Mouse (Mus musculus) embryonic facial prominence, embryonic 11.5 days (tissue): ENCODE results near the gene Wdr27. TPM values are rescaled to one million over a fixed set of nuclear protein-coding genes. Genes with fewer than 3 reads are reported as not detected.
"Not testable (repeated sequence)": the region's sequence is repeated elsewhere in the genome, so short reads cannot be mapped to it uniquely, and the experiment has no call there.

ENCODE experiments used
- ATAC-seq: fragments of 200-750 bp; cut with Nextera tagmentation; replicated peaks from 2 replicates; pipeline ENCODE4 v1.8.0; 2017; ENCODE audit warnings: low read depth; ENCODE audit not compliant: insufficient number of reproducible peaks, low FRiP score, low TSS enrichment
- DNase-seq: peaks from one replicate; pipeline ENCODE4 v3.0.0-alpha.2; 2015; ENCODE audit warnings: low spot score
- H3K27ac ChIP-seq: fragments of 300-500 bp; sonication (generic); replicated peaks from 2 replicates; pipeline ENCODE4 v1.5.1; 2014; ENCODE audit warnings: mild to moderate bottlenecking, low read depth, low read length, control low read depth
- H3K27me3 ChIP-seq: fragments of 300-500 bp; sonication (generic); 2 replicates; pipeline ENCODE4 v1.6.1; 2014; ENCODE audit warnings: mild to moderate bottlenecking, low read length, moderate library complexity, mixed read lengths; ENCODE audit not compliant: control insufficient read depth, insufficient read depth
- H3K36me3 ChIP-seq: fragments of 300-500 bp; sonication (generic); replicated peaks from 2 replicates; pipeline ENCODE4 v1.6.1; 2014; ENCODE audit warnings: low read depth, mild to moderate bottlenecking, low read length, moderate library complexity, mixed read lengths; ENCODE audit not compliant: control insufficient read depth, insufficient read depth
- H3K4me1 ChIP-seq: fragments of 300-500 bp; sonication (generic); 2 replicates; pipeline ENCODE4 v1.6.1; 2014; ENCODE audit warnings: low read length, mixed read lengths; ENCODE audit not compliant: control insufficient read depth, insufficient read depth
- H3K4me2 ChIP-seq: fragments of 300-500 bp; sonication (generic); 2 replicates; pipeline ENCODE4 v1.6.1; 2014; ENCODE audit warnings: low read depth, mild to moderate bottlenecking, control low read depth, low read length, moderate library complexity
- H3K4me3 ChIP-seq: fragments of 300-500 bp; sonication (generic); 2 replicates; pipeline ENCODE4 v1.5.1; 2014; ENCODE audit warnings: low read depth, low read length, control low read depth
- H3K9ac ChIP-seq: fragments of 300-500 bp; sonication (generic); replicated peaks from 2 replicates; pipeline ENCODE4 v1.6.1; 2014; ENCODE audit warnings: mild to moderate bottlenecking, control low read depth, low read length
- H3K9me3 ChIP-seq: fragments of 300-500 bp; sonication (generic); replicated peaks from 2 replicates; pipeline ENCODE4 v1.6.1; 2016; ENCODE audit warnings: mild to moderate bottlenecking, low read length, inconsistent platforms, mixed read lengths; ENCODE audit not compliant: control insufficient read depth
- WGBS: fragments of 180-500 bp; shearing (Covaris S2); extraction: QIAGEN DNeasy Blood & Tissue Kit; methylation state at CpG from one replicate; pipeline ENCODE4 v1.1.7; 2014; 5-methylcytosine and 5-hydroxymethylcytosine counted together
- polyA plus RNA-seq: library from polyadenylated mRNA; unstranded; fragments of >200 nt; fragmentation: Nextera tagmentation; extraction: Ambion mirVana; gene quantifications from 2 replicates; pipeline ENCODE4 v1.2.1, GENCODE M21; 2014

The Wdr27 gene
- polyA plus RNA-seq, result 4.2 and 4.6 TPM in 2 replicates

GRCm38 (mm10) chr17:14943009-14943728, at the start of gene Wdr27, which contains the start of gene 1600012H06Rik:
Gene Wdr27 (minus strand): TSS chr17:14943158.
Gene 1600012H06Rik (plus strand): TSS chr17:14943184.
- ATAC-seq, result peak; percentile 97
- H3K4me2 ChIP-seq, result peak within 1 kb of the TSS; percentile 80
- DNase-seq, result peak; percentile 100
- H3K27me3 ChIP-seq, result no peaks in the 10 kb centered on the region
- WGBS, result under 1% methylated on average over 54 of the region's 54 CpGs
- H3K9ac ChIP-seq, result peak within 1 kb of the TSS; percentile 77
- no peak within 1 kb of the TSS for H3K27ac ChIP-seq
- no peaks in the 10 kb centered on the region for H3K4me1 ChIP-seq
- H3K9me3 ChIP-seq, result no peaks in the 10 kb centered on the region
- no peaks in the 10 kb centered on the region for H3K36me3 ChIP-seq
- H3K4me3 ChIP-seq, result peak within 1 kb of the TSS; percentile 79

- not testable (repeated sequence) for H3K27ac ChIP-seq
- ATAC-seq, result peak; percentile 12; the same call in 1 of the 2 replicates
- WGBS, result no CpG with 5 or more reads among the region's 98 CpGs
These were observed 49.7 kb upstream of the Wdr27 start for GRCm38 (mm10) chr17:14992522-14993138.

GRCm38 (mm10) chr17:14990116-14990702, 47.3 kb upstream of the Wdr27 start:
- H3K27ac ChIP-seq, DNase-seq, H3K27me3 ChIP-seq, H3K4me3 ChIP-seq, H3K4me2 ChIP-seq, ATAC-seq, H3K36me3 ChIP-seq, H3K9me3 ChIP-seq, H3K4me1 ChIP-seq, H3K9ac ChIP-seq: not testable (repeated sequence)
- 90% methylated on average over 4 of the region's 5 CpGs for WGBS

More at GRCm38 (mm10) chr17:14992522-14993138, 49.7 kb upstream of the Wdr27 start:
- H3K9me3 ChIP-seq, H3K4me3 ChIP-seq, DNase-seq, H3K9ac ChIP-seq, H3K4me2 ChIP-seq, H3K4me1 ChIP-seq, H3K36me3 ChIP-seq, H3K27me3 ChIP-seq: not testable (repeated sequence)

GRCm38 (mm10) chr17:14978362-14979038, 35.5 kb upstream of the Wdr27 start, which contains the start of the genes 9030025P20Rik and Gm3417:
Gene 9030025P20Rik (plus strand): TSS chr17:14978468.
Gene Gm3417 (minus strand): TSS chr17:14978790.
- not testable (repeated sequence) for H3K27me3 ChIP-seq, H3K36me3 ChIP-seq, H3K27ac ChIP-seq, H3K9ac ChIP-seq, H3K4me2 ChIP-seq, H3K9me3 ChIP-seq, H3K4me1 ChIP-seq, DNase-seq, H3K4me3 ChIP-seq
- ATAC-seq, result peak; percentile 98
- WGBS, result no CpG with 5 or more reads among the region's 60 CpGs

- not testable (repeated sequence) for ATAC-seq, H3K9me3 ChIP-seq, H3K27me3 ChIP-seq, H3K36me3 ChIP-seq, DNase-seq, H3K4me2 ChIP-seq, H3K27ac ChIP-seq, H3K9ac ChIP-seq, H3K4me3 ChIP-seq, H3K4me1 ChIP-seq
- WGBS, result 2% methylated on average over 4 of the region's 7 CpGs
These were observed 34.9 kb upstream of the Wdr27 start for GRCm38 (mm10) chr17:14977718-14978361.

GRCm38 (mm10) chr17:14968373-14968913, 25.5 kb upstream of the Wdr27 start:
- not testable (repeated sequence) for H3K4me2 ChIP-seq, ATAC-seq, H3K4me1 ChIP-seq, H3K4me3 ChIP-seq, H3K27ac ChIP-seq, H3K9ac ChIP-seq, H3K9me3 ChIP-seq, H3K36me3 ChIP-seq, DNase-seq, H3K27me3 ChIP-seq
- no CpG with 5 or more reads among the region's 6 CpGs for WGBS

- ATAC-seq, result peak; percentile 92
- not testable (repeated sequence) for H3K27ac ChIP-seq, H3K4me3 ChIP-seq, H3K4me1 ChIP-seq, H3K27me3 ChIP-seq, H3K4me2 ChIP-seq, H3K36me3 ChIP-seq, H3K9me3 ChIP-seq, H3K9ac ChIP-seq, DNase-seq
- WGBS, result no CpG with 5 or more reads among the region's 44 CpGs
These were observed 18.7 kb upstream of the Wdr27 start for GRCm38 (mm10) chr17:14961557-14962154.
